Mouse (Mus musculus): ENCODE data around the gene Sele.

The Sele gene

GRCm38 (mm10) chr1:164073091-164073490 lies 25.1 kb downstream of the Sele start:
- no peak for DNase-seq

GRCm38 (mm10) chr1:164073803-164074202 lies 25.8 kb downstream of the Sele start:
- no peak for DNase-seq

- no peak for DNase-seq
Measured at GRCm38 (mm10) chr1:164074606-164075140, 26.6 kb downstream of the Sele start.

GRCm38 (mm10) chr1:164075416-164075815 lies 27.4 kb downstream of the Sele start:
- DNase-seq: no peak

GRCm38 (mm10) chr1:164076441-164076840 lies 28.4 kb downstream of the Sele start:
- DNase-seq: no peak

GRCm38 (mm10) chr1:164077031-164077430 lies 29.0 kb downstream of the Sele start:
- no peak for DNase-seq

- no peak for DNase-seq
Measured at GRCm38 (mm10) chr1:164078323-164078741, 30.3 kb downstream of the Sele start.

- DNase-seq: no peak
Measured at GRCm38 (mm10) chr1:164079091-164079490, 31.1 kb downstream of the Sele start.

- DNase-seq: no peak
Measured at GRCm38 (mm10) chr1:164083046-164083445, 35.0 kb downstream of the Sele start.

- no peak for DNase-seq
Measured at GRCm38 (mm10) chr1:164086797-164087196, 38.8 kb downstream of the Sele start.

GRCm38 (mm10) chr1:164087872-164088271 lies 39.8 kb downstream of the Sele start:
- DNase-seq: no peak

- DNase-seq: no peak
Measured at GRCm38 (mm10) chr1:164096780-164097179, 48.7 kb downstream of the Sele start.

- DNase-seq: no peak
Measured at GRCm38 (mm10) chr1:164097911-164098310, 49.9 kb downstream of the Sele start.

GRCm38 (mm10) chr1:164098372-164098771 lies 50.3 kb downstream of the Sele start:
- no peak for DNase-seq

Measured in cerebellum, postnatal 36 days (tissue).